Mouse (Mus musculus) adrenal gland, postnatal 10 days (tissue): ENCODE measurements around the gene Tex264. TPM values are rescaled to one million over a fixed set of nuclear protein-coding genes. Genes with fewer than 3 reads are reported as not detected.
"Not testable (repeated sequence)": the region's sequence is repeated elsewhere in the genome, so short reads cannot be mapped to it uniquely, and the experiment has no call there.

ENCODE experiments used
- DNase-seq: peaks from one replicate; pipeline ENCODE4 v3.0.0; 2021; ENCODE audit warnings: mixed read lengths
- total RNA-seq, 2 experiments: library from RNA; stranded (reverse); gene quantifications; 2 replicates each; pipeline ENCODE4 v1.2.3; 2021

Gene Tex264
- total RNA-seq, 2 experiments from 2014 or later: 76.4 to 79.0 TPM

DNA sequence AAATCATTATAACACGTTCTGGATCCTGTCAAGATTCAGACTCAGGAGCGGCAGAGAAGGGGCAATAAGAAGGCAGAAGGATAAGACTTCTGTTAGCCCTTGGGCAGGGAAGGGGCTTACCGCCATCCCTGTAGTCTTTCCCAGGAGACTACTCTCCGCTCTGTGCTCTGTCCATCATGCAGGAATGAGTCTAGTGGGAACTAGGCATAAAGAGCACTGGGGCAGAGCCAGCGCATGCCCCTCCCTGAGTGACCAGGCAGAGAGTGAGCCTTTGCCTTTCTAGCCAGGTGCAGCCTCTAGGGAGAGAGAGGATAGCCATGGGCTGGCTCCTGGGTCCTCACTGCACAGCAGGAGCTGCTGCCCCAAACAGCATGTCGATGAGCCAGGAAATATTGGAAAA is 20.9 kb downstream of the Tex264 start:
- no peak for DNase-seq

DNA sequence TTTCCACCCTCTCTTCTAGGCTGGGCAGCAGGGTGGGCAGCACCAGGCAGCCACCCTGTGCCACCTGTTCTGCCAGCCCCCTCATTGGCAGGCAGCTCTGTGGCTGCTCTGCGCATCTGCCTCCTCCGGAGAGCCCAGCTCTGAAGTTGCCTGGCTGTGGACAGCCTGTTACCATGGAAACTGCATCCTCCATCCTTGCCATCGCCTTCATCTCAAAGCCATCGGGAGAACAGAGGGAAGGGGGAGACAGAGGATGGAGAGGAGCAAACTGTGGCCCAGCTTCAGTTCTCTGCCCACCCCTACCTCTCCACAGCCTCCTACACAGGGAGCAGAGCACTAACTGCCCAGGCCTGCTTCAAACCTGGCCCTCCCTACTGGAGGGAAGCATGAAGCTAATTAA is 21.3 kb downstream of the Tex264 start:
- DNase-seq: no peak

DNA sequence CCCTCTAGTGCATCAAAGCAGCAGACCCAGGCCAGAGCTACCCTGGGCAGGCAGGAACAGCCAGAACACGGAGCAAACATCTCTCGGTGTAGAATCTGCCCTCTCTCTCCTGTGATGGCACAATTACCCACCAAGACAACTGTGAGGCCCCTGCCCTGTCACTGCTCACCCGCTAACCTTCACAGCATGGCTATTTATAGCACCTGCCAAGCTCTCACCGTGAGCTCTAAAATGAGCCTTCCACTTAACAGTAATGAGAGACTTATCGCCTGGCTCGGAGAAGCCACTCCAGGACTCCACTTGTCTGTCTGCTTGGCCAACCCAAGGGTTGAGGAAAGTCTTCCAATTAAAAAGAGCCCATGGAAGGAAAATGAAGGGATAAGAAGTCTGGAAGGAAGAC is 22.5 kb downstream of the Tex264 start:
- no peak for DNase-seq

DNA sequence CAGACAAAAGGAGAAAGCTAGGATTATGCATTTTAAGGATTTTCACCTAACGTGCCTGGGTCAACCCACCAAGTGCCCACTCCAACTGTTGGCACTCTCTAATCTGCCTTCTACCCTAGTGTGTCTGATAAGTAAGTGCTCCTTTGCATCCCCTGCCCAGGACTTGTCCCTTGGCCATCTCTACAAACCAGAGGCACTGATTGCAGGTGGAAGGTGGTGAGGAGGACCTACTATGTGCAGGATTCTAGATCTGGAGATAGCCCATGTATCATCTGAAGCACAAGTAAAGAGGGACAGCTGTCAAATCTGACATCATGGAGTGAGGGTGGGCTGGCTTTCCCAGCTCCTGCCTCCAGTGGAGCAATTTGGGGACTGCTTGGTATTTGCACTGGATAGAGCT is 25.8 kb downstream of the Tex264 start:
- DNase-seq: no peak

GRCm38 (mm10) chr9:106659441-106659840 is 26.3 kb downstream of the Tex264 start:
- no peak for DNase-seq

DNA sequence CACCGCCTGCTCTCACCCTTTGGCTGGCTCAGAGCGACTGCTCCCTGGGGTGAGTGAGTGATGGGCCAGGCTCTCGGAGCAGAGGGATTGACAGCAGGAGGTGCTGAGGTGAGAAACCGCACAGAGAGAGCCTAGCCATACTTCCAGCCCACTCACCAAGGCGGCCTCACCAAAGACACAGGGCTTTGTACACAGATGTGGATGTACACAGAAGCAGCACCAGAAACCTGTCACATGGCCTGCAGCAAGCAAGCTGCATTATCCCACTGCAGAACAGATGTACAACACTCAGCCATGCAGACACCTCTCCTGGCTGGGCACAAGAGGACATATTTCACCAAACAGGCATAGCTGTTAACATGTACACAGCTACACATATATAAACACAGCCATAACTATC is 28.1 kb downstream of the Tex264 start:
- DNase-seq: no peak

GRCm38 (mm10) chr9:106656820-106657219 is 28.9 kb downstream of the Tex264 start:
- no peak for DNase-seq

DNA sequence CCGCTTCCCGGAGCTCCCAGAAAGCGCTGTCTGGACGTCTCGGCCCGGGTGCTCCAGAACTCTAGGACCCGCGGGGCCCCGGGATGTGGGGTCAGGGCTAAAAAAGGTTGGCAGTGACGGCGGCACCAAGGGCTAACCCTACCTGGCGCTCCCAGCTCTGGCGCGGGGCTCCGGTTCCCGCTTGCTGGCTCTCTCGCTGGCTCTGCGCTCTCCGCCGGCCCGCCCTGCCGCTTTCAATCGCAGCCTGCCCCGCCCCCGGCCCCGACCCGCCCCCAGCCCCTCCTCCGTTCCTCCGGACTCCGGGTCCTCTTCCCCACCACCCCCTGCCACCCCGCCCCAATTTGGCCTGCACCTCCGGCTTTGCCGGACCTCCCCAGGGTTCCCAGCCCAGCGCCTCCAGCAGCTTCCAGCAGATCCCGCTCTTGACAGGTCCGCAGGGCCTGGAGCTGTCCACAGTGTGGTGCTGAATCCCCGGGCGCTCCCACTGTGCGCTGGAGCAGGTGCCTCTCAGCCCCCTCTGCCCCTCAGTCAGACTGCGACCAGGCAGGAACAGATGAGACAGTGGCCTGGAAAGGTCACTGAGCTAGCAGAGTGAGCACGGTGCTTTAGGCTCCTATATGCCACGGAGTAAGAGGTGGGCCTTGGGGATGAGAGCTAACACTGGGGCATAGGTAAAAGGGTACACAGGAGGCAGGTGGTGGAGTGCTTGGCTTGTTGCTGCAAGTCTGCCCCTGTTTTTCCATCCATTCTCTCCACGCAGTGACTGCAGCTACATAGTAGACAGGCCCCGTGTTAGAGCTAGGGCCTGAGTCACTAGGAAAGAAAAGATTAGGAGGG is 29.6 kb downstream of the Tex264 start, which contains the start of gene Grm2:
Gene Grm2, minus strand, starts transcription at position 199 of the 837 bp plus-strand sequence.
- DNase-seq: peak; percentile 88

GRCm38 (mm10) chr9:106652720-106653119 is 33.0 kb downstream of the Tex264 start:
- no peak for DNase-seq

DNA sequence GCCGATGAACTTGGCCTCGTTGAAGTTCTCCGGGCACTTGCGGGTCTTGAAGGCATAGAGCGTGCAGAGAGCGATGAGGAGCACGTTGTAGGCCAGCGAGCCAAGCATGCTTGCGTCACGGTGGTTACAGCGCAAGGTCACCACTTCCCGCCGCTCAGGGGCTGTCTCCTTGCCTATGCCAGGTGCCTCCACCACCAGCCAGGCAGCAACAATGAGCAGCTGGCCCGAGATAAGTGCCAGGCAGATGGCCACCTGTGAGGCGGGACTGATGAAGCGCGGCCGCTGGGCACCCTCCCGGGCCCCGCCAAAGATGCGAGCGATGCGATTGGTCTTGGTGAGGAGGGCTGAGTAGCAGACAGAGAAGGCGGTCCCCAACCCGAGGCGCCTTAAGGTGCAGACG is 38.5 kb downstream of the Tex264 start:
- no peak for DNase-seq

DNA sequence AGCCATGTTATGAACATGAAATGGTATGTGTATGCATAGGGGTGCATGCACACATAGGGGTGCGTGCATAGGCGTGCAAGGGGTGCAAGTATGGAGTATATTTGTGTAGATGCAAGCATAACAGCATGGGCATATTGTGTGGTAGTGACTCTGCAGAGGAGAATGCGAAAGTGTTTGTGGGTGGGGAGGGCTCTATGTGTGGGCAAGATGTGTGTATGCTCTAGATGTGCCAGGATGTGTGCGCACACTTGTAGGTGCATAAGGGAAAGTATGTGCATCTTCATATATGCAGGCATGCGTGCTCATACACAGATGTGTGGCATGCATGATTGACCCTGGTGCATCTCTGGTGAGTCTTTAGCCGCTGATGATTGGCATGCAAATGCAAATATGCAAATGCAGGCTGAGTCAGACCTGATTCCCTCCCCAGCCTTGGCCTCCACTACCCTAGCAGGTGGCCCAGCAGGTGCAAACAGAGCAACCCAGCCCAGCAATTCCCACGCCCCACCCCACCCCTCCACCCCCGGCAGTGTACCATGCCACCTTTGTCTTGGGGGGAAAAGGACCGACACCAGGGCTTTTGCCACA is 39.9 kb downstream of the Tex264 start:
- DNase-seq: no peak

- DNase-seq: no peak
These were observed 41.9 kb downstream of the Tex264 start for GRCm38 (mm10) chr9:106643787-106644186.

DNA sequence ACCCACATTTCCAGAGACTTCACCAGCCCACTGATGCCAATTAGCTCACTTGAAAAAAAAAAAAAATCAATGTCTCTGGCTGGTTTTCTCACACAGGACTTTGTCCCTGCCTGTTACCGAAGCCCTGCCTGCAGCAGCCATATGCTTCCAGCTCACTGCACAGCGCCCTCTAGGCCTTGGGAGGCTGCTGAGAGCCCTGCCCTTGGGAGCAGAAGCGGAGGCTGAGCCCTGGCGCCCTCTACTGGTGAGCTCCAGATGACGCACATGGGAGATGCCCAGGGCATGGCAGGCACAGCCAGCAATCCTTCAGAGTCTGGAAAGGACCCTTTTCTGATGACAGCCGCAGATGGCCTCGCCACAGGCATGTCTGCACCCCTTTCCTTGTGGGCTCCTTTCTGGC is 42.6 kb downstream of the Tex264 start:
- peak; percentile 92 for DNase-seq

GRCm38 (mm10) chr9:106641346-106641745 is 44.4 kb downstream of the Tex264 start:
- no peak for DNase-seq

GRCm38 (mm10) chr9:106638154-106638553 is 47.6 kb downstream of the Tex264 start:
- no peak for DNase-seq

DNA sequence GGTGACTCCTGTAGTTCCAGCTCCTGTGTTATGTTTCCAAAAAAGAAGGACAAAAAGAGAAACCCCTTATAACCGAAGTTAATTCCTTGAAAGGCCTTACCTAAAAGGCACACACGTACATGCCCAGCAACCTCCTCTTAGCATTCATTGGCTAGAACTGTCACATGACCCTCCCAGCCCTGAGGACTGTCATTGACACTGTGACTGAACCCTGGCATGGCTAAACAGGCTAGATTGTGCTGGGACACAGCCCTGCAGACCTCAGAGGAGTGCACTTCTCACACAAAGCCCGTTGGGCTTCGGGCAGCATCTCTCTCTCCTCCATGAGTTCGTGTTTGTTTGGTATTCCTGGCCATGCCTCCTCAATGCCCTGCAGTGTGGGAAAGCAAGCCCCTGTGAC is 53.5 kb downstream of the Tex264 start:
- DNase-seq: no peak

DNA sequence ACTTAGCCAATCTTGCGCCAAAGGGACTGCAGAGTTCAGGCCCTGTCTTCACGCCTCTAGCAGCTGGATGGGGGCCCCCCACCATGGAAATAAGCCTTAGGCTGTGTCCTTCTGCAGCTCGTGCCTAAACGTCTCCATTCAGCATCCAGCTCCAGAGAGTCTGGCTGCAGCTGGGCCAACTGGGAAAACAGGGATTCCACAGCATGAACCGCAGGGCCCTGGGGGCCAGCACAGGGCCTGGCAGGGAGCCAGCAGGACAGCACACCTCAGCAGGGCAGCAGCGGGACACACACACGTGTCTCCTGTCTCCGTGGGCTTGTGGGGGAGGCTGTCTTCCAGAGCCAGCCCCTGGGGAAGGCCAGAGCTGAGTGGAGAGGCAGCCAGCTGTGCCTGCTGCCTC is 57.9 kb downstream of the Tex264 start:
- not testable (repeated sequence) for DNase-seq

GRCm38 (mm10) chr9:106626282-106626681 is 59.4 kb downstream of the Tex264 start, which contains the start of gene Iqcf6:
Iqcf6 (plus strand) TSS chr9:106626582.
- no peak for DNase-seq

DNA sequence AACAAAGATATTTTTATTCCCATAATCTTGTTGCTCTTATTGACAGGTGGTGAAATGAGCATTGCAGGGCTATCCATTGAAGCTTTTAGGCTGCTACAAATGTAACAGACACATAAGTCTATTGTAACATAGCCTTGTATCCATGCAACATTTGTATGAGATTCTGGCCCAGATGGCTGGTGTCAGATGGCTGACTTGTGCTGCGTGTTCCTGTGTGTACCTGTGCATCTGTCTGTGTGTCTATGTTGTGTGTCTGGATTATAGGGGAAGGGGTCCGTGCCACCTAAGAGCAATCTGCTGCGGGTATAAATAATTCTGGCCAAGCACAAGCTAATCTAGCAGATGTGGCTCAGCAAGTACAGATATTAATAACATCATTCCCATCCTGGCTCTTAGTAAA is 68.2 kb downstream of the Tex264 start:
- DNase-seq: no peak

- no peak for DNase-seq
These were observed 69.4 kb downstream of the Tex264 start for GRCm38 (mm10) chr9:106616306-106616705.

- no peak for DNase-seq
These were observed 71.1 kb downstream of the Tex264 start for GRCm38 (mm10) chr9:106614616-106615015.

DNA sequence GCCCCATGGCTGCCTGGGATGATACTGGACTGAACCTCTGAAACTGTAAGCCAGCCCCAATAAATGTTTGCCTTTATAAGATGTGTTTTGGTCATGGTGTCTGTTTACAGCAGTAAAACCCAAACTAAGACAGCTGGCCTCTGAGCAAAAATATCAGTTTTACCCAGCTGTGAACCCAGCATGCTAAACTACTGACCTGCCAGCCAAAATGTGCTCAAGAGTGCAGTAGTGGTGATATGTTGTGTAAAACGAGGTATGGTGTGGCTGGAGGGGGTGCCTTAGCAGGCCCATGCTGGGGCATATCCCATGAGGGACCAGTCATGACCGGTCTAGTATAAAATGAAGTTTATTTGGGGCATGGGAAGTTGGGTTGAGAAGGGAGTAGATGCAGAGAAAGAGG is 71.8 kb downstream of the Tex264 start:
- no peak for DNase-seq

DNA sequence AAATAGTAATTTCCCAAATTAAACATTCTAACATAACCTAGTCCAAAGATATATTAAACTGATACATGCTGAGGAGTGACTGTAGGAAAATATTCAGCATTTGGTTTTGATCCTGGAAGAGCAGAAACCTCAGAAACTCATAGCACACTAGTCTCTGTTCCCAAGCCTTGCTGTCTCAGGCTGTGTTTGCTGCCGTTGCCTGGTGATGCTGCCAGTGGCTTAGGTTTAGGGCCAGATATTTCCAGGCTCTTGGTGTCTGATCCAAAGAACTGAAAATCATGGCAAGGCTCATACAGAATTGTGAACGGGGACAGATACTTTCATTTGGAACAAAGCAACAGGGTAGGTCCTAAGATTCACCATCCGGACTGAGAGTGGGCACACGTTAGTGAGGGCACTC is 75.0 kb downstream of the Tex264 start:
- DNase-seq: no peak
